Mouse (Mus musculus) forebrain, postnatal 0 days (tissue): Measurements from ENCODE around the gene Rfc5. TPM values are rescaled to one million over a fixed set of nuclear protein-coding genes. Genes with fewer than 3 reads are reported as not detected.
A peak's percentile ranks its signal among the peaks of the same experiment; 100 is the strongest.

Experiments
- ATAC-seq: fragments of 200-750 bp; cut with Nextera tagmentation; 2 replicates; pipeline ENCODE4 v1.8.0; 2017; ENCODE audit warnings: mild to moderate bottlenecking, moderate library complexity
- DNase-seq: peaks from one replicate; pipeline ENCODE4 v3.0.0-alpha.2; 2015
- H3K27ac ChIP-seq: fragments of 300-500 bp; sonication (generic); 2 replicates; pipeline ENCODE4 v1.5.1; 2014; ENCODE audit warnings: low read depth, mild to moderate bottlenecking, antibody characterized with exemption, low read length, moderate library complexity, mixed read lengths
- H3K27me3 ChIP-seq: fragments of 300-500 bp; sonication (generic); 2 replicates; pipeline ENCODE4 v1.6.1; 2014; ENCODE audit warnings: mild to moderate bottlenecking, low read length, mixed read lengths; ENCODE audit not compliant: insufficient read depth
- H3K36me3 ChIP-seq: fragments of 300-500 bp; sonication (generic); 2 replicates; pipeline ENCODE4 v1.6.1; 2014; ENCODE audit warnings: mild to moderate bottlenecking, moderate library complexity; ENCODE audit not compliant: insufficient read depth
- H3K4me1 ChIP-seq: fragments of 300-500 bp; sonication (generic); 2 replicates; pipeline ENCODE4 v1.6.1; 2014; ENCODE audit warnings: antibody characterized with exemption; ENCODE audit not compliant: insufficient read depth
- H3K4me2 ChIP-seq: fragments of 300-500 bp; sonication (generic); 2 replicates; pipeline ENCODE4 v1.6.1; 2014; ENCODE audit warnings: low read depth, mild to moderate bottlenecking, moderate library complexity
- H3K4me3 ChIP-seq: fragments of 300-500 bp; sonication (generic); 2 replicates; pipeline ENCODE4 v1.5.1; 2014; ENCODE audit warnings: low read depth, low read length, mixed read lengths
- H3K9ac ChIP-seq: fragments of 300-500 bp; sonication (generic); 2 replicates; pipeline ENCODE4 v1.6.1; 2014; ENCODE audit warnings: mild to moderate bottlenecking
- H3K9me3 ChIP-seq: fragments of 300-500 bp; sonication (generic); 2 replicates; pipeline ENCODE4 v1.6.1; 2016; ENCODE audit warnings: low read length
- CTCF ChIP-seq: sonication (generic); IDR thresholded peaks from 2 replicates; pipeline ENCODE4 v1.5.1; 2016; ENCODE audit warnings: antibody characterized with exemption, control low read depth, low read depth
- WGBS: fragments of 180-500 bp; shearing (Covaris S2); extraction: QIAGEN DNeasy Blood & Tissue Kit; methylation state at CpG from one replicate; pipeline ENCODE4 v1.1.7; 2014; 5-methylcytosine and 5-hydroxymethylcytosine counted together
- polyA plus RNA-seq: library from polyadenylated mRNA; unstranded; fragments of >200 nt; fragmentation: Nextera tagmentation; extraction: Ambion mirVana; gene quantifications from 2 replicates; pipeline ENCODE4 v1.2.1, GENCODE M21; 2015
- total RNA-seq: library from RNA; depleted of rRNA; stranded (reverse); fragments of >200 nt; gene quantifications from 2 replicates; pipeline ENCODE4 v1.2.3, GENCODE M21; 2014

Gene Rfc5
- total and polyA plus RNA-seq, 2 experiments from 2014 or later, result 21.3 to 28.7 TPM

DNA sequence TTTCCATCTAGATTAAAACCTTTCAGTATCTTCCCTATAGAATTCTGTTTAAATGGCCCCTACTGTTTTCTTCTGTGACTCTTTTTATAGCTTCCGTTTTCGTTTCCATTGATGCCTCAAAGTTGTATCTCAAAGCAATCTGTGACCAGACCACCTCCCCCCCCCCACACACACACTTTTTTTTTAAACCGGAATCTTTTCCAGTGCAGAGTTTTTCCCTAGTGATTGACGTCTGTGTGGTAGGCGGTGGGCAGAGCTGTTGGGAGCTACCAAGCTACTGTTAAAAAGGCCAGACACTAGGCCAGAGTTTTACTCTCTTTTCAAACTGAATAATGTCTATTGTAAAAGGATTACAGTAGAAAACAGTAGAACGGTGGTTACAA lies 30.6 kb downstream of the Rfc5 start:
- ATAC-seq (no peak), DNase-seq (no peak)
- H3K4me3 ChIP-seq, result peak overlapping the region; percentile 85
- TF ChIP-seq CTCF, result no peak
- peaks cover 19% of the 10 kb centered on the region for H3K4me1 ChIP-seq
- peak overlapping the region; percentile 93 for H3K4me2 ChIP-seq
- H3K36me3 ChIP-seq, result 0 out of 2 replicates have a peak, but pooled peaks cover 3% of the 10 kb centered on the region
- no peaks in the 10 kb centered on the region for H3K27me3 ChIP-seq
- H3K27ac ChIP-seq, result peak overlapping the region; percentile 91
- H3K9me3 ChIP-seq, result no peaks in the 10 kb centered on the region
- 5% methylated on average over 6 of the region's 6 CpGs for WGBS
- peak overlapping the region; percentile 92 for H3K9ac ChIP-seq

DNA sequence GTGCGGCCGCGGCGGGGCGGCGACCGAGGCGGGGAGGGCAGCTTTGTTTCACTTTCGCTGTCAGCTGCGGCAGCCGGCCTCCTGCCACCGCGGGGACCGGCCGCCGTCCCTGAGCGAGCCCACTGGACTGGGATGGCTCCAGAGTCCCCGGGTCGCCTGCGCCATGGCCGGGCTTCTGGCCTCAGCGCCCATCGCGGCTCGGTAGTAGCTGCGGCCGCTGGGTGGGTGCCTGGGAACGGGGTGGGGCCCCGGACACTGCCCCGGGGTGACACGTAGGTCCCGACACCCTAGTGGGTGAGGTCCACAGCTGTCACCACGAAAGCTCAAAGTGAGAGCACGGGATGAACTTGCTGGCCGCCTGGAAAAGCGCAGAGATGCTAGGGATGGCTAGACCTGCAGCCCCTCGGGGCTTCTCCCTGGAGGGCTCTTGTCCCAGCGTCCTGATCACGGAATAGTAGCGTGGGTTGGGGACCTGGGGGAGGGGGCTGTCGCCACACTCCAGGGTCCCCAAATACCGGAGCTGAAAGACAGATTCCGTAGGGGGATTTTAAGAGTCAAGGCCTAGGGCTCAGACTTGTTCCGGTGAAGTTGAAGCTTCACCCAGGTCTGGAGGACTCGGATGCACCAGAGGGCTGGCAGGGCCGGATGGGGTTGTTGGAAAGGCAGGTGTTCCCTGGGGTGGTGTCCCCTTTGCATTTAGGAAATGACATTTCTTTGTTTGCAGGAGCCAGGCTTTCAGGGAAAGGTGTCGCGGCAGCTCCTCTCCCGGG lies 31.2 kb downstream of the Rfc5 start:
- H3K36me3 ChIP-seq, result no peaks in the 10 kb centered on the region
- H3K4me1 ChIP-seq, result peaks cover 19% of the 10 kb centered on the region
- H3K4me3 ChIP-seq, result peak overlapping the region; percentile 85
- no peak for TF ChIP-seq CTCF
- WGBS, result 1% methylated on average over 49 of the region's 49 CpGs
- ATAC-seq, result peak; percentile 30
- peak; percentile 43 for DNase-seq
- peak overlapping the region; percentile 92 for H3K9ac ChIP-seq
- H3K4me2 ChIP-seq, result peak overlapping the region; percentile 93
- H3K27ac ChIP-seq, result peak overlapping the region; percentile 91
- no peaks in the 10 kb centered on the region for H3K9me3 ChIP-seq
- no peaks in the 10 kb centered on the region for H3K27me3 ChIP-seq

DNA sequence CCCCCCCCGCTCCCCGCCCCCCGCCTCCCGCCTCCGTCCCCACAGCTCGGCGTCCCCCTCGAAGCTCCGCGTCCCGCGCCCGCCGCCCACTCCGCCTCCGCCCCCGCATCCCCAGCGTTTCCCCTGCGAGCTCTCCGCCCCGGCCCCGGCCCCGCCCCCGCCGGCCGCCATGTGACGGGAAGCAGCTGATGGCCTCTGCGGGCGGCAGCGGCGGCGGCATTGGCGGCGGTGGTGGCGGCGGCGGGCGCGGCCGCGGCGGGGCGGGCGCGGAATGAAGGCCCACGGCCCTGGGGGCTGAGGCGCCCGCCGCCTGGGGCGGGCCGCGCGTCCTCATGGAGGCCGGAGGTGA lies 31.7 kb downstream of the Rfc5 start, which contains the start of gene Wsb2:
Wsb2 (plus strand) TSS at position 176 of the 349 bp plus-strand sequence.
- no peak for TF ChIP-seq CTCF
- WGBS, result 2% methylated on average over 10 of the region's 54 CpGs
- Histone ChIP-seq H3K4me3 (peak within 1 kb of the TSS; percentile 85), H3K4me1 (peaks cover 19% of the 10 kb centered on the region), H3K27ac (peak within 1 kb of the TSS; percentile 91), H3K4me2 (peak within 1 kb of the TSS; percentile 93), H3K36me3 (no peaks in the 10 kb centered on the region), H3K9ac (peak within 1 kb of the TSS; percentile 92), H3K27me3 (no peaks in the 10 kb centered on the region), H3K9me3 (no peaks in the 10 kb centered on the region)
- ATAC-seq, result peak; percentile 84
- DNase-seq, result peak; percentile 68

DNA sequence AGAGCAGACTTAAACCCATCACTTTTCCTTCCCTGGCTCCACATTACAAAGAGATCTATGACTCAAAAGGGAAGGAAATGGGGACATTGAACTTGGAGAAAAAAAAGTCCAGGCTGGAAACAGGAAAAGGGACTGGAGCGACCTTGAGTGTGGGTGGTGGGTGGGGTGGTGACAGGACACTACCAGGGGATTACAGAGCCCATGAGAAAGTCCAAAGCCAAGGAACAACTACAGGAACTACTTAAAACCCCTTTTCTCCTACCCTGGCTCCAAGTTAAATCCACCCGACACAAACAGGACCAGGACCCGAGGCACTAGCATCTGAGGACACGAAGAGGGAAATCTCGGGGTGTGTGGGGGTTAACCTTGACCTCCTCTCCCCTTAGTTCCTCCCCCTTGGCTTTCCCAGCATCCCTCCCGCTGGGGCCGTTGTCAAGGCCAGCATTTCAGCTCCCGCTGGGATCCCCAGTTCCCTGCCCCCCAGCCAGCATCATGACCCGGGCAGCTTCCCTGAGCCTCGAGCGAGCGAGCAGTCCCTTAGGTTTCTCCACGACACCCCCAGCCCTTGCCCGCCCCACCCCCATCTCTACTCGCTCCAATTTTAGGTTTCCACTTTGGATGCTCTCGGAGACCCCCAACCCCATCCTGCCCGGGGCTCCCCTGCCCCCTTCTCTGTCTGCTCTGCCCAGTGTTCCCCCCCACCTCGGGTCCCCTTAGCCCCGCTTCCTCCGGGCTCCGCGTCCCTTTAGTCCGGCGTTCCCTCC lies 32.3 kb downstream of the Rfc5 start:
- no peaks in the 10 kb centered on the region for H3K9me3 ChIP-seq
- no peaks in the 10 kb centered on the region for H3K36me3 ChIP-seq
- no peaks in the 10 kb centered on the region for H3K27me3 ChIP-seq
- WGBS, result under 1% methylated on average over 22 of the region's 24 CpGs
- H3K4me3 ChIP-seq, result peak overlapping the region; percentile 85
- peaks cover 19% of the 10 kb centered on the region for H3K4me1 ChIP-seq
- ATAC-seq, result peak; percentile 46
- no peak for TF ChIP-seq CTCF
- peak overlapping the region; percentile 93 for H3K4me2 ChIP-seq
- peak overlapping the region; percentile 91 for H3K27ac ChIP-seq
- peak overlapping the region; percentile 92 for H3K9ac ChIP-seq
- peak; percentile 40 for DNase-seq

DNA sequence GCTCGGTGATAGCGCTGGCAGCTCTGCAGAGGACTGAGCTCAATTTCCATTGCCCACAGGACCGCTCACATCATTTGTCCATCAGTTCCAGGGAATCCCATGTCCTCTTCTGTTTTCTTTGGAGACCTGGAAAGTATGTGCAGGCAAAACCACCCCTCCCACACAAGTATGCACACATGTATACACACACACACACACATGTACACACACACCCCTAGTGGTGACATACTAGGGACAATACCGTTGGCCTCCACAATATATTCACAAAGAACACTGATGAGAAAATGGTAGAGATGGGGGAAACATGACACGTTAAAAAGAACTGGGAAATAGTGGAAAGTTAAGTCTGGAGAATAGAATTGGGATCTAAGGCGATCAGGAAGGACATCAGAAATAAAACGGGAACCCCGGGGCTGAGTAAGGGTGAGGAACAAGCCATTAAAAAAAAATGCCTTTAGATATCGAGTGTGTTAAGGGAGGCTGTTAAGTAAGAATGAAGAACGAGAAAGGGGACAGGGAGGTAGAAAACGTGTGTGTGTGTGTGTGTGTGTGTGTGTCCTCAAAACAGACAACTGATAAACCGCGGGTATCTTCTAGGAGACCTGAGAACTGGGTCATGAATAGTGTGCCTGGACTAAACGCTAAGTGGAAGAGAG lies 33.1 kb downstream of the Rfc5 start:
- 48% methylated on average over 14 of the region's 14 CpGs for WGBS
- H3K4me1 ChIP-seq, result peaks cover 16% of the 10 kb centered on the region
- no peaks in the 10 kb centered on the region for H3K27me3 ChIP-seq
- DNase-seq (no peak), ATAC-seq (no peak)
- peak overlapping the region; percentile 91 for H3K27ac ChIP-seq
- H3K9me3 ChIP-seq, result no peaks in the 10 kb centered on the region
- TF ChIP-seq CTCF, result peak; percentile 49
- peak overlapping the region; percentile 93 for H3K4me2 ChIP-seq
- no peaks in the 10 kb centered on the region for H3K36me3 ChIP-seq
- peak overlapping the region; percentile 85; the same call in 1 of the 2 replicates for H3K4me3 ChIP-seq
- H3K9ac ChIP-seq, result no peak overlapping the region

DNA sequence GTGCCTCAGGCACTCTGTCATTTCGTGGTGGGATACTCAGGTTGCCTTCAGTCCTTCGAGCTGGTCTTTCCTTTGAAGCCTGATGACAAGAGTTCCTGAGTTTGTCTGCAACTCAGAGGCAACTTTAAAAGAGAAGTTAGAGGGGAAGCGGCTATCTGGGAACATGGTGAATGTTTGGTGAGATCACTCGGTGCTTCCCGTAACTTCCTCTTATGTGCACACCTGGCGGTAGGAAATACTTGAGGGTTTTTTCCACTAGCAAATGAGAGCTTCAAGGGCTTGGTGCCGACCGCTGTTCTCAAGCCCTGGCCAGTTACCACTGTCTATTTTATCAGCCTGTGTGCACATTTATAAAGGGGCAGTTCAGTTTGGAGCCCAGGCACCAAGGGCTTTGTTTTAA lies 34.7 kb downstream of the Rfc5 start:
- no peak overlapping the region for H3K4me2 ChIP-seq
- WGBS, result 79% methylated on average over 8 of the region's 8 CpGs
- H3K27ac ChIP-seq, result no peak overlapping the region
- no peaks in the 10 kb centered on the region for H3K36me3 ChIP-seq
- no peak for DNase-seq
- H3K9ac ChIP-seq, result no peak overlapping the region
- H3K4me3 ChIP-seq, result no peak overlapping the region
- H3K9me3 ChIP-seq, result no peaks in the 10 kb centered on the region
- no peaks in the 10 kb centered on the region for H3K27me3 ChIP-seq
- TF ChIP-seq CTCF, result no peak
- 0 out of 2 replicates have a peak, but pooled peaks cover 7% of the 10 kb centered on the region for H3K4me1 ChIP-seq
- ATAC-seq, result no peak
